Mouse (Mus musculus) T-helper 1 cell (primary cell): ENCODE measurements around the gene Laptm4a.
"Not testable (repeated sequence)": the region's sequence is repeated elsewhere in the genome, so short reads cannot be mapped to it uniquely, and the experiment has no call there.

Experiments used
- in situ Hi-C: fragments of 300-600 bp; cut with MboI, MseI; formaldehyde crosslinking; loops from one replicate; pipeline ENCODE4 v1.15.1; 2025; ENCODE audit warnings: high pct_unique_total_duplicates

Laptm4a gene

GRCm38 (mm10) chr12:8912860-8913685 lies 8.4 kb upstream of the Laptm4a start:
- in situ Hi-C loops, result no loop called here

DNA sequence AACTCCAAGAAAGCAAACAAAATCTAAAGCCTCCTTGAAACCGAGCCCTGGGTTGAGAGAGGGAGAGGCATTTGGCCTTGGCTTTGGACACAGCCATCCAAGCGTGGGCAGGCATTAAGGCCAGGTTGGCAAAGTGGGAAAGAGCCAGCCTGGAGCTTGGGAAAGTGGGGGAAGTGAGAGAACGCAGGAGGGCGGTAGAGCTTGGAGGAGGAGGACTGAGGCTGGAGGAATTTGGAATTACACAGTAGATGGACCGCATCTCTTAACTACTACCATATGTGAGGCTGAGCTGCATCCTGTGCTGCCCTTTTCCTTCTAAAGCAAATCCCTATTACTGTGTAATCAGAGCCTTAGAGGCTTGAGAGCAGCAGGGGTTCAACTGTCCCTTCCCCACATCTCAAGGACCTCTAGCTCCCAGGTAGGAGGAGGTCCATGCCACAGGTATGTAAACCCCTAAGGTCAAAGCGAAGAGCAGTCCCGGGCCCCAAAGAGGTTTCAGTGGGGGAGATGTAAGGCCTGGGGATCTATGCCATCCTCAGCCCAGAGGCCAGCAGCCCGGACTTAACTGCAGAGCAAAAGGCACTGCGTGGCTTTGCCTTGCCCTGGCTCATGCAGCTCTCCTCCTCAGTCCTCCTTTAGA lies 7.6 kb upstream of the Laptm4a start:
- in situ Hi-C loops, result no loop called here

- in situ Hi-C loops, result no loop called here
Observed at GRCm38 (mm10) chr12:8916378-8916777, 5.1 kb upstream of the Laptm4a start.

DNA sequence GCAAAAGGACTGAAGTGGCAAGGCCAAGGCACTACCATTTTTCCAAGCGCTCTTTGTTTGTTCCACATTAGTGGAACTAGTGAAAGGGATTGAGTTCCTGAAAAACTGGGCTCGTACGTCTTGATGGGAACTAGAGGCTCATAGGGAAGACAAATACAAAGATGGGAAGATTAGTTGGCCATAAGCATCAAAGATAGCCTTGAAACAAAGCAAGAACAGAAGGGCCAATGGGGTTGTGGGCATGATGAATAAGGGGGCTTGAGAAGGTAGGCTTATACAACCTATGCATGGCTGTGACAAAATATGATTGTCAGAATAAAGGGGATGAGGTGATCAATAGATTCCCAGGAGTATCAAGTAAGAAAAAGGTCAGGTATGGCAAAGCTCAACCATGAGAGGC lies 2.2 kb upstream of the Laptm4a start:
- in situ Hi-C loops, result no loop called here

- in situ Hi-C loops, result no loop called here
Observed at GRCm38 (mm10) chr12:8920996-8921393, 469 bp upstream of the Laptm4a start.

DNA sequence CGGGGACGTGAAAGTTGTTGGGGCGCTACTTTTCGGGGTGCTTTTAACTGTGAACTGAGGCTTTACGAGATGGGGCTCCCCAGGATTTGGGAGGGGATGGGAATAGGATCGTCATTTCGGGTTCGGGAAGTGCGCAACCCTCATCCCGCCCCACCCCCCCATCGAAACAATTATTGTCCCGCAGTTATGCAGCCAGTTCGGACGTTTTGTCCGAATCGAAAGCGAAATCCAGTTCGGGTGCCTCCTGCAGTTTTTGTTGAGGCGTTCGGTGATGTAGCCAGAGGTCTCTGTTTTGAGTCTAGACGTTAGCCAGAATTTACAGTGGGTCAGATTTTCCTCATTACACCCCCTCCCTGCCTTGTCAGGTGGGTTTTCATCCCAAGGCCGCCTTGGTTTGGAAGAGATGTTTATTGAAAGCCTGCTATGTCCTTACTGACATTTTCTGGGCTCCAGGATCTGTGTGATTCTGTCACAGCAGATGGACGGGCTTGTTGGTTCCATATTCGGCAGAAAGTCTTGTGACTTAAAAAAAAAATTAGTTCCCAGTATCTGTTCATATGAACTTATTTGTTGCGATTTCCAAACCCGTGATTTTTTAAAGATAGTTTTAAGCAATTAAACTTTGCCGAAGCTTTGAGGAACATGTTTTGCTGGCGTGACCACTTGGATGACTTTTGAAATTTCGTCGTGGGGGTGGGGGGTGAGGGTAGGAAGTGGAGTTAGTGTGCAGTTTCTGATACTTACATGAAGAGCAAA lies 1.1 kb downstream of the Laptm4a start:
- in situ Hi-C loops, result no loop called here

- in situ Hi-C loops, result no loop called here
Observed at GRCm38 (mm10) chr12:8923125-8923410, 1.6 kb downstream of the Laptm4a start.

DNA sequence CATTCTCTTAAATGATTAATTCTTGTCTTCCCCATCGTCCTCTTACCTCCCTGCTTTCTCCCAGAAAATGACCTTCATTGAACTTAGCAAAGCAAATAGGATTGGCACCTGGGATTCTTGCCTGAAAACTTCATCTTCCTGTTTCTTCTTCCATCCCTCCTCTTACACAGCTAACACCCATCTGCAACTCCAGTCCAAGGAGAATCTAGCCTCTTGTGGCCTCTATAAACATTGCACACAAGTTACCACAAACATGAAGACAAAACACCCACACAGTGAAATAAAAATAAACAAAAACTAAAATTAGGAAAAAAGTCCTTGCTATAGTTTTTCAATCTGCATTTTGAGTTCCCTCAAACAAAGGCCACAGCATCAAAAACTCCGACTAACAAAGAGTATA lies 2.1 kb downstream of the Laptm4a start:
- in situ Hi-C loops, result no loop called here

- in situ Hi-C loops, result no loop called here
Observed at GRCm38 (mm10) chr12:8927652-8928051, 6.2 kb downstream of the Laptm4a start.

DNA sequence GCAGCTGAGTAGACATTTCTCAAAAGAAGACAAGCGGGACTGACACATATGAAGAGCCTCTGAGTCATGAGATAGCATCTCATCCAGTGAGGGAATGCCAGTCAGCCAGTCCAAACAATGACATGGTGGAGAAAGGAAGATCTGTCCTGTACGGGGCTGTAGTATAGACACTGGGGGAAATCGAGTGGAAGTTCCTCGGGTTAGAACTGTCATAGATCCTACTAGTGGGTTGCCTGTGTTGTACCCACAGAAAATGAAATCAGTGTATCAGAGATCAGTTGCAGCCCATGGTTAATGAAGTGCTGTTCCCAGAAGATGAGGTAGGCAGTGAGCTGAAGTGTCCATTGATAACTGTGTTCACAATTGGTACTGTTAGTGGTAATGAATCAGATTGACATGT lies 7.3 kb downstream of the Laptm4a start:
- in situ Hi-C loops, result no loop called here

DNA sequence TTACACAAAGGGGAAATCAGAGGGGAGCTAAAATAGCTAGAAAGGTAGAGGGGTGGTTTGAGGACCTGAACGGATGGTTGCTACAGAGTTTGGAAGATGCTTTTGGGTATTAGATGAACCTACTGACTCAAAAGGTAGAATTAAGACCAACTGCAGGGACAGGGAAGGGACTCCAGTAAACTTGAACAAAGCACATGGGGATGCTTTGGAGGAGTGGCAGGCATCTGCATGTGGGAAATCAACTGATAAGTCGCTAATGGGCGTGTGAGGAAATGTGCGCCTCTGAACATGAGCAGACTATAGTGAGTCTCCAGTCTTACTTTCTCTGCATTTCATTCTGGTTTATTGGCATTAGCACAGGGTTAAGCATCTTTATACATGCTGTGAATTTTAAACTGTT lies 9.6 kb downstream of the Laptm4a start:
- in situ Hi-C loops, result no loop called here

DNA sequence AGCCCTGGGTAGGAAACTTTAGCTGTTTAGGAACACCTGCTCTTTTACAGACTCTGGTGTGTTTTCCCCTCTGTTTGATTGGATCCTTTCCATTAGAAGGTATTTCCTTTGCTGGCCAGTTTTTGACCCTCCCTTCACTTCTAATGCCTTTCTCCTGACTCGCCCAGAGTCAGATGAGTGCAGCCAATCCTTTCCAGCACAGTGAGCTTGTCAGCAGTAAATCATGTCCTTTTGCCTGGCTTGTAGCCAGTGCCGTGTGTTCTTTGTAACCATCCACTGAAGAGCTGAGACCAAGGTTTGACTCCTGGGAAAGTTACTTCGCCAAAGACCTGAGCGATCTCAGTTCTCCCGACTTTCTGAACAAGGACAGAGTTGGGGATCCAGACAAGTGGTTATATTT lies 13.9 kb downstream of the Laptm4a start:
- in situ Hi-C loops, result no loop called here

DNA sequence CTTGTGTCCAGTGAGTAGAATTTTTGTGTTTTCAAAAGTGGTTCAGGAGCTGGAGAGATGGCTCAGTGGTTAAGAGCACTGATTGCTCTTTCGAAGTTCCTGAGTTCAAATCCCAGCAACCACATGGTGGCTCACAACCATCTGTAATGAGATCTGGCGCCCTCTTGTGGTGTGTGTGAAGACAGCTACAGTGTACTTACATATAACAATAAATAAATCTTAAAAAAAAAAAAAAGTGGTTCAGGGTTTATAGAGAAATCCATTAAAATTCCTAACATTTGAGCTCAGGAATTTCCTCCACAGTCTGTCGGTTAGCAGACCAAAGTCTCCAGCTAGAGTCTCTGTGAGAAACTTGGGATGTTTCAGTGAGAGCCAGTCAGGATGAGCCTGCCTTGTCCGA lies 14.7 kb downstream of the Laptm4a start:
- in situ Hi-C loops, result not testable (repeated sequence)

DNA sequence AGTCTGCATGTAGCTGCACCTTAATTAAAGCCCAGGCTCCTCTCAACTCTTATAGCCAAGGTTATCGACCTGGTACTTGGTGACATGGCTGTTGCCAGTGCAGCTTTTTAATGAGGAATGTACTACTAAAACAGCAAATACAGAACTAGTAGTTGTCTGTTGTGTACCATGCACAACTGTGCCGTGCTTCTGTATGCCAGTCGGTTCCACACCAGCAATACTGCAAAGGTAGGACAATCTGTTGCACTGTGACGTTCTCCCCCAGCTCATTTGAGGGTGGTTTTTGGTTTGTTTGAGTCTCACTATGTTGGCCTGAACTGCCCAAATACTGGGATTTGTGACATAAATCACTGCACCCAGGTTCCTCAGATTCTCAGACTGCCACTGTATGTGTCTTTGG lies 18.0 kb downstream of the Laptm4a start:
- in situ Hi-C loops, result no loop called here

DNA sequence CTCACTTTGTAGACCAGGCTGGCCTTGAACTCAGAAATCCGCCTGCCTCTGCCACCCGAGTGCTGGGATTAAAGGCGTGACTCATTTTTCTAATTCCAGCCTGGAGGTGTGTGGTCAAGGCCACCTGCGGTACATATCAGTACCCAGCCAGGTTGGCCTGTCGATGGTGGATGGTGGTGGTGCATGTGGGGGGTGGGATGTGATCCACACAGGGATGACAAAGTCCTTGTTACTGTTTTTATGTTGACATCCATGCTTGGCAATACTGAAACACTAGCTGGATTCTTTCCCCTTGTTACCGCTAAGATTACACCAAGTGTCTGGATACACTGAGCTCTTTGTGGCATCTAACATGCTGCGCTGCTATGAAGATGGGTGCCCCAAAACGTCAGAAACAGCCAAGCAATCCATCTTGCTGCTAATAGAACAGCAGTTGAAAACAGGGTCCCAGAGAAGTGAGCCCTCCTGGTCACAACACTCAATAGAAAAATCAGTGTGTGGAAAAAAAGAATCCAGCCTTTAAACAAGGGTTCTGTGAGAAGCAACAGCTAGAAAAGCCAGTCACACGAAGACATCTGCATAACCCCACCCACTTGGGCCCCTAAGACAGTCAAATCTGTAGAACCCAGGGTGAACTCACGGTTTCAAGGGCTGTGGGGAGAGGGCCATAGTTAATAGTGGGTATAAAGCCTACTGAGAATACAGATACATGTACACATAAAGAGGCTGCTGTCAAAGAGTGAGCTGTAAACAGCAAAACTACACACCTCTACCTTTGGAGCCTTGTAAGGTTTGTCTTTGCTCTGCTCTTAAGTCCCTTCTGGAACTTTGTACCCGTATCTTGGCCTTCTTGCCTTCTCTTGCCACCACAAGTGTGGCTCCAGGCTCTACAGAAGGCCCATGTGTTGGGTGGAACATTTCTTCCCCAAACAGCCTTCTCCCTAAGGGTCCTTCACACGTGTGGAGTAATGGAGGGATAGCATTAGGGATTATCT lies 18.8 kb downstream of the Laptm4a start:
- in situ Hi-C loops, result no loop called here

DNA sequence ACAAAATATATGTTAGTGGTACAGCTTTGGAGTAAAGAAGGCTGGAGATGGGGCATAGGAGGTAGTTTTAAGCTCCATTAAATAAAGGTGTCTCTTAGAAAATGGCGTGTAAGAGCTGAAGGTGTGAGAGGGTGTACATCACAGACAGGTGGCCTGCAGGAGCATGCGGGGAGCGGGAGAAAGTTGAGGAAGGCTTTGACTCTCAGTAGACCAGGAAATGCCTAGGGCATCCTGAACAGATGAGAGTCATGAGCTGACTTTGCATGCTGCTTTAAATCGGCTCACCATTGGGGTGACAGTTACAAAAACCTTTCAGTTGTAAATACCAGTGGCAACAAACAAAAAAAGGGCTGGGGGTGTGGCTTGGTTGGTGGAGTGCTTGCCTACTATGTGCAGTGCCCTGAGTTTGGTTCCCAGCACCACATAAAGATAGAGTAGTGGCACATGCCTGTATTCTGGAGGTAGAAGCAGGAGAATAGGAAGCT lies 19.7 kb downstream of the Laptm4a start:
- in situ Hi-C loops, result no loop called here

- in situ Hi-C loops, result no loop called here
Observed at GRCm38 (mm10) chr12:8941699-8942392, 20.4 kb downstream of the Laptm4a start.

DNA sequence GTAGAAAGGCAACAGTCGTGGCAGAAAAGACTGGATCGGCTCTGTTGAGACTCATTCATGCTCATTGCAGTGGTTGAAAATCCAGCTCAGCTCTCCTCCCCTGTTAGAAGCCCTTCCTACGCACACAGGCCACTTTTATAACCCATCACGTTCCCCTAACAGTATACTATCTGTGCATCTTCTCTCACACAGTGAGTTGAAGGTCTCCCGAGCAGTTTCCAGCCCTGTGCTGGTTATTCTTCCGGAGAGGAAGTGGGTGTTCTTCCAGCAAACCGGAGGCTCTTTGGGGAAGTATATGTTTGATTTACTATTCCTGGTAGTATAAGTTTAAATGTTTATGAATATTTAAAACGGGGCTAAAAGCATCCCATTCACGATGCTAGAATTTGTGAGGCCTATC lies 25.7 kb downstream of the Laptm4a start:
- in situ Hi-C loops, result no loop called here

- in situ Hi-C loops, result no loop called here
Observed at GRCm38 (mm10) chr12:8947714-8948464, 26.4 kb downstream of the Laptm4a start, which contains the start of gene Matn3. TSS of gene Matn3 (plus strand) at chr12:8947929.

DNA sequence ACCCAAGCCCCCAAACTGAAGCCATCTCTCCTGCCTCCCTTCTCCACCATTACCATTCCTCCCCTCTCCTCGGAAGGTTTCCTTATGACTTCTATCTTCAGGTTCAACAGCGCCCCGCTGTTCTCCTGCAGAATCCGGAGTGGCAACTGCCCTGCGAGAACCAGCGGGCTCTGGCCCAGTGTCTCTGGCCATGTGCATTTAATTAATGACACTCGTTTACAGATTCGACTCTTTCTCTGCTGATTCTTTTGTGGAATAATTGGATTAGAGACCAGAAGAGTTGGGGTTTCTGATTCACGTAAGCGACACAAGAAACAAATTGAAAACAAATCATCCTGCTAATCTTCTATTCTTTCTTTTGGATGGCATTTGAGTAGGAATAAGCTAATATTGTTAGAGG lies 31.7 kb downstream of the Laptm4a start:
- in situ Hi-C loops, result no loop called here
